Mouse (Mus musculus) CD4-positive helper T cell, adult 2 months (primary cell): ENCODE results near the gene Sash1.

ENCODE experiments used
- DNase-seq: peaks from one replicate; pipeline ENCODE4 v3.0.0-alpha.2; 2012; ENCODE audit warnings: low read depth, missing footprints, low spot score

The Sash1 gene

GRCm38 (mm10) chr10:8853326-8853725 is 32.5 kb downstream of the Sash1 start:
- no peak for DNase-seq

GRCm38 (mm10) chr10:8851625-8852024 is 34.2 kb downstream of the Sash1 start:
- no peak for DNase-seq

GRCm38 (mm10) chr10:8847974-8848373 is 37.9 kb downstream of the Sash1 start:
- no peak for DNase-seq

GRCm38 (mm10) chr10:8846258-8846657 is 39.6 kb downstream of the Sash1 start:
- no peak for DNase-seq

GRCm38 (mm10) chr10:8845230-8845770 is 40.6 kb downstream of the Sash1 start:
- no peak for DNase-seq

GRCm38 (mm10) chr10:8839956-8840355 is 45.9 kb downstream of the Sash1 start:
- DNase-seq: no peak

GRCm38 (mm10) chr10:8833816-8834464 is 51.9 kb downstream of the Sash1 start:
- no peak for DNase-seq

- no peak for DNase-seq
Observed at GRCm38 (mm10) chr10:8826303-8826702, 59.6 kb downstream of the Sash1 start.

GRCm38 (mm10) chr10:8825874-8826273 is 60.0 kb downstream of the Sash1 start:
- no peak for DNase-seq

- no peak for DNase-seq
Observed at GRCm38 (mm10) chr10:8818066-8818465, 67.8 kb downstream of the Sash1 start.

GRCm38 (mm10) chr10:8813984-8814578 is 71.8 kb downstream of the Sash1 start:
- DNase-seq: no peak

- no peak for DNase-seq
Observed at GRCm38 (mm10) chr10:8813259-8813658, 72.6 kb downstream of the Sash1 start.

GRCm38 (mm10) chr10:8812807-8813206 is 73.1 kb downstream of the Sash1 start:
- DNase-seq: no peak

- no peak for DNase-seq
Observed at GRCm38 (mm10) chr10:8811261-8812039, 74.4 kb downstream of the Sash1 start.

GRCm38 (mm10) chr10:8810496-8810895 is 75.4 kb downstream of the Sash1 start:
- DNase-seq: no peak

- no peak for DNase-seq
Observed at GRCm38 (mm10) chr10:8808383-8808782, 77.5 kb downstream of the Sash1 start.

- DNase-seq: no peak
Observed at GRCm38 (mm10) chr10:8807581-8807980, 78.3 kb downstream of the Sash1 start.

- DNase-seq: no peak
Observed at GRCm38 (mm10) chr10:8805402-8805801, 80.5 kb downstream of the Sash1 start.

GRCm38 (mm10) chr10:8804292-8804691 is 81.6 kb downstream of the Sash1 start:
- no peak for DNase-seq

- no peak for DNase-seq
Observed at GRCm38 (mm10) chr10:8801719-8802347, 84.0 kb downstream of the Sash1 start.

GRCm38 (mm10) chr10:8801139-8801613 is 84.7 kb downstream of the Sash1 start:
- no peak for DNase-seq

- no peak for DNase-seq
Observed at GRCm38 (mm10) chr10:8797826-8798225, 88.0 kb downstream of the Sash1 start.
